Mouse (Mus musculus) left cerebral cortex, adult 2 months (tissue): ENCODE measurements around the gene Lta. TPM values are rescaled to one million over a fixed set of nuclear protein-coding genes. Genes with fewer than 3 reads are reported as not detected.
A peak's percentile ranks its signal among the peaks of the same experiment; 100 is the strongest.

Source experiments
- DNase-seq, 2 experiments: peaks; one replicate each; pipeline ENCODE4 v3.0.0; 2021 to 2022; ENCODE audit warnings: low spot score in 2 of 2, mixed read lengths in 1 of 2; ENCODE audit errors: extremely low spot score in 1 of 2
- H3K27ac ChIP-seq: fragments of 200-600 bp; 2 replicates; pipeline ENCODE4 v1.8.1; 2022
- H3K4me3 ChIP-seq: fragments of 200-600 bp; 2 replicates; pipeline ENCODE4 v1.8.1; 2022
- CTCF ChIP-seq: fragments of 200-600 bp; IDR thresholded peaks from 2 replicates; pipeline ENCODE4 v1.8.1; 2022; ENCODE audit warnings: antibody characterized with exemption, mild to moderate bottlenecking, moderate library complexity
- intact Hi-C: fragments of 180-260 bp; cut with DNase I; formaldehyde crosslinking; loops from one replicate; pipeline ENCODE4 v1.15.1; 2025
- total RNA-seq, 2 experiments: library from RNA; stranded (reverse); gene quantifications; 2 replicates each; pipeline ENCODE4 v1.2.3; 2021

The Lta gene
- total RNA-seq, 2 experiments from 2014 or later, result 0.41 to 0.65 TPM

DNA sequence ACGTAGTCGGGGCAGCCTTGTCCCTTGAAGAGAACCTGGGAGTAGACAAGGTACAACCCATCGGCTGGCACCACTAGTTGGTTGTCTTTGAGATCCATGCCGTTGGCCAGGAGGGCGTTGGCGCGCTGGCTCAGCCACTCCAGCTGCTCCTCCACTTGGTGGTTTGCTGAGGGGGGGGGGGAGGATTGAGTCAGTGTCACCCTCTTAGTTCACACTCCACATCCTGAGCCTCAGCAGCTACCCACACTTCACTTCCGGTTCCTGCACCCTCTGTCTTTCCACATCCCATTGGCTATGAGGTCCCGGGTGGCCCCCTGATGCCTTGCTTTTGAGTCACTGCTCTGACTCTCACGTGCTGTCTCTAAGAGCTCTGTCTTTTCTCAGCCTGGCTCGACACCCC lies 4.8 kb downstream of the Lta start:
- Histone ChIP-seq H3K4me3 (no peak overlapping the region), H3K27ac (no peak overlapping the region)
- no peak for DNase-seq
- no peak for TF ChIP-seq CTCF
- intact Hi-C loops, result no loop called here

DNA sequence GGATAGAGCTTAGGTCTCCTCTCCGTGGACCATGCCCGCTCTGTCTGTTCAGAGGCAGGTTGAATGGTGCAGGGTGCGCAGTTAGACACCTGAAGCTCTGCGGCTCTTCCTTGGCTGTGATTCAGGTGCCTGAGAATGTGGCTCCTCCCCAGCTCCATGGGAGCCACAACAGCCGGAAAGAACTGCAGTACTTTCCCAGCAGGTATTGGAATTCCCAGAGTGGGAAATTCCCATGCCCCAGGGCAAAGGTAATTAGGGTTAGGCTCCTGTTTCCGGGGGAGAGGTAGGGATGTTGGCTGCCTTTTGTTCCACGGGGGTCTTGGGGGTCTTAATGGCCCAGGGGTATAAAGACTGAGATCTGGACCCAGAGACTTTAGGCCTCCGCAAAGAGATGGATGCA lies 6.2 kb downstream of the Lta start:
- intact Hi-C loops, result no loop called here
- TF ChIP-seq CTCF, result no peak
- DNase-seq, result no peak
- Histone ChIP-seq H3K4me3 (no peak overlapping the region), H3K27ac (no peak overlapping the region)

DNA sequence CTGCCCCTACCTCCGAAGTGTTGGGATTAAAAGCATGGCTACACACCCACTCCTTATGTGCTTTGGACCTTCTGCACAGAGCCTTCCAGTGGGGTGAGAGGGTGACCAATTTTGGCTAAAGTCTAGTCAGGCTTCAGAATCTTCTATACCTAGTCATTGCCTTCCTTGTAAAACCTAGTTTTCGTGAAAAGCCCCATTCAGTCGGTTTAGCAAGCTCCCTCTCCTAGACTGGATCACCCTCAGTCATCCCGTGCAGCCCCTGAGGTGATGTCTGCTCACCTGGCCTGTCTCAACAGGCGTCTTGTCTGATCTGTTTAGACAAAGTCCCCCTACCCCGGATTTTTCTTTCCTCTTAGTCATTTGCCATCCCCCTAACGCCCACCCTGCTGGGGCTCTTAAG lies 7.1 kb downstream of the Lta start:
- no peak for TF ChIP-seq CTCF
- no peak for DNase-seq
- intact Hi-C loops, result no loop called here
- H3K27ac ChIP-seq, result no peak overlapping the region
- no peak overlapping the region for H3K4me3 ChIP-seq

DNA sequence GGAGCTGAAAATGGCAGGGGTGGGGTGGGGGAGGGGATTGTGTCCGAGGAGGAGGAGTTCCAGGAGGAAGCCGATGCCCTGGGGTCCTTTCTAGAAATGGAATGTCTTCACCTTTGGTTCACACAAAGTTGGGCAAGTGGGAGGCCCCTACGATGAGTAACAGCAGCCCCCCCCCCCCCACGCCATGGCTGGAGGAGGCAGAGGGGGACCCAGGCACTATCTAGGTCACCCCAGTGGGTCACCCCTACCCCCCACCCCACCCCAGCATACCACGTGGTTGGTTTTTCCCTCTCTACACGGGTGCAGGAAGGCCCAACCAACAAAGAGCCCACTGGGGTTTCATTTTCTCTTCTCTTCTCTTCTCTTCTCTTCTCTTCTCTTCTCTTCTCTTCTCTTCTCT lies 8.0 kb downstream of the Lta start:
- TF ChIP-seq CTCF, result no peak
- intact Hi-C loops, result no loop called here

DNA sequence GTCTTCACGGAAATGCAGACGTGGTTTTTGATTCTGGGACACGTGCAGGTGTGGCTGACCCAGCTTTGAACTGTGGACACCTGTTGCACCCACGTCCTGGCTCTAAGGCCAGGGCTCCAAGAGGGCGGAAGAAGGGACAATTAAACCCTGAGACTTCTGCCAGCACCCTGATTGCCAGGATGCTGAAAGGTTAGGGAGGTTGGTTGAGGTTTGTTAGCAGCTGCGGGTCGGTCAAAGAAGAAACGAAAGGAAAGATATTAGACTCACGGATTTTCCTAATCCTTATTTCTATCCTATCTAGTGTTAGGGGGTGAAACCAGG lies 8.9 kb downstream of the Lta start:
- TF ChIP-seq CTCF, result no peak
- intact Hi-C loops, result no loop called here
- DNase-seq, result no peak
- H3K4me3 ChIP-seq, result peak overlapping the region; percentile 47
- H3K27ac ChIP-seq, result no peak overlapping the region

More for the DNA sequence above, 8.0 kb downstream of the Lta start:
- no peak overlapping the region for H3K27ac ChIP-seq
- DNase-seq, result no peak
- H3K4me3 ChIP-seq, result no peak overlapping the region

DNA sequence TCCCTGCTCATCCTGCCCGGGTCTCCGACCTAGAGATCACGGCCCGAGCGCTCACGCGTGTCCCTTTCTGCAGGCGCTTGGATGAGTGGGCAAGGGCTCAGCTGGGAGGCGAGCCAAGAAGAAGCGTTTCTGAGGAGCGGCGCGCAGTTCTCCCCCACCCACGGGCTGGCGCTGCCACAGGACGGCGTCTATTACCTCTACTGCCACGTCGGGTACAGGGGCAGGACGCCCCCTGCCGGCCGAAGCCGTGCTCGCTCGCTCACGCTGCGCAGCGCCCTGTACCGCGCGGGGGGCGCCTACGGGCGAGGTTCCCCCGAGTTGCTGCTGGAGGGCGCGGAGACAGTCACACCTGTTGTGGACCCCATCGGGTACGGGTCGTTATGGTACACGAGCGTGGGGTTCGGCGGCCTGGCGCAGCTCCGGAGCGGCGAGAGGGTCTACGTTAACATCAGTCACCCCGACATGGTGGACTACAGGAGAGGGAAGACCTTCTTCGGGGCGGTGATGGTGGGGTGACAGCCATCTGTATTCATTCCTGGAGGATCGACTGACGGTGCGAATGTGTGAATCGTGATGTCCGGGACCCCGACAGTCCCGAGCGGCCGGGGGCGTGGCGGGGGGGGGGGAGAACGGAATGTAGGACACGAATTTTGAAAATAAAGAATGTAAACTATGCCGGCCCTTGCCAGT lies 9.4 kb downstream of the Lta start:
- TF ChIP-seq CTCF, result peak; percentile 91
- peak overlapping the region; percentile 47 for H3K4me3 ChIP-seq
- DNase-seq, result peak; percentile 78 to 79
- intact Hi-C loops, result no loop called here
- no peak overlapping the region for H3K27ac ChIP-seq

DNA sequence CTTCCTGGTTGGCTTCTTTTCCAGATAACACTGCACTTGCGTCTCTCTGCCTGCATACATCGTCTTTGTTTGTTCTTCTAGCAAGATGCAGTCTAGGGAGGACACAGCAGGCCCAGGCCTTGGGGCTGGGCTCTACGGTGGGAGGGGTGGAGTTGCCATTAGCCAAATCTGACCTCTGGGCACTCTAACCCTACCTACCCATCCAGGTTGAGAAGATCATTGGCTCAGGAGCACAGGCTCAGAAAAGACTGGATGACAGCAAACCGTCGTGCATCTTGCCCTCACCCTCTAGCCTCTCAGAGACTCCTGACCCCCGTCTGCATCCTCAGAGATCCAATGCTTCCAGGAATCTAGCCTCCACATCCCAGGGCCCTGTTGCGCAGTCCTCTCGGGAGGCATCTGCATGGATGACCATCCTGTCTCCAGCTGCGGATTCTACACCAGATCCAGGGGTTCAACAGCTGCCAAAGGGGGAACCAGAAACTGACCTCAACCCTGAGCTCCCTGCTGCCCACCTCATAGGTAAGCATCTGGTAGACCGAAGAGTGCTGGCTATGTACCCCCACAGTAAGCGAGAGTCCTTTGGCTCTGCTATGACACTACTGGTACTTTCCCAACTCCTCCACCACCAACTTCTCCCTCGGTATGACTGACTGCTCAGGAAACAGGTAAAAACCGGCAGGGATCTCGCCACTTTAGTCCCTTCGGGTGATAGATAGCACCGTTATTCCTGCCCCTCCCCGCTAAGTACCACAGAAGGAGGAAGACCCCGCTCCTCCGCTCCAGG lies 10.1 kb downstream of the Lta start:
- Histone ChIP-seq H3K27ac (no peak overlapping the region), H3K4me3 (peak overlapping the region; percentile 47)
- TF ChIP-seq CTCF, result no peak
- no peak for DNase-seq
- intact Hi-C loops, result no loop called here

DNA sequence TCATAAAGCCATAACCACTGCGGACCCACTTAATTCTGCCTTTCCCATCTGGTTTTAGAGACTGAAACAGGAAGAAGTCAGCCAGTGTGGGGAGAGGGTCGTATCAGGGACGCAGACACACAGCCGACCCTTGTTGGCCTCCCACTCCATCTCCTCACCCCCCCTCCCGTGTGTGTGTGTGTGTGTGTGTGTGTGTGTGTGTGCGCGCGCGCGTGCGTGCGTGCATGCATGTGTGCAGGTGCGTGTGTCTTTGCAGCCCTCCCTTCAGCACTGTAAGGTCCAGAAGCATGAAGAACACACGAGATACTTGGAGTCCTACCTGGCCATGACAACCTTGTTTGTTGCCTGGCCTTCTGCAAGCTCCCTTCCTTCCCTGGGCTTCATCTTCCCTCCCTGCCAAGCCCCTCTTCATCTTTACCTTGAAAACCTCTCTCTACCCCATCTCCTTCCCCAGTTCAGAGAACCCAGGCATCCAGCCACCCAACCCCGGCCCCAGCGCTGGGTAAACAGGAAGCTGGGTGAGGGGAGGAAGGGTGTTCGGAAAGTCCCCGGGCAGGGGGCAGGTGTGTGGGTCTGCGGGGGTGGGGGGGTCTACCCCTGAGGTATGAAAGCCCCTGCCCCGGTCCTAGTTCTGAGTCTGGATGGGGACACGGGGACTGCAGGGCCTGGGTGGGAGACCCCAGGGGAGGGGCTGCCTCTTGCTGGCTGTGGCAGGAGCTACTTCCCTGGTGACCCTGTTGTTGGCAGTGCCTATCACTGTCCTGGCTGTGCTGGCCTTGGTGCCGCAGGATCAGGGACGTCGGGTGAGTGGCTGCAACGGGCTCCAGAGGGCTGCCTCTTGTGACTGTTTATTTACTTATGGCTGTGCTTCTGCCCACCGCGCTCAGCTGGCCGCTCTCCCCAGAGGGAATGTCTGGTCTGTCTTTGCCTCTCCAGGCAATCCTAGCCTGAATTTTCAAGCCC lies 11.0 kb downstream of the Lta start, which contains the start of gene Ltb:
Ltb (plus strand) TSS at position 559 of the 963 bp plus-strand sequence.
- no peak for DNase-seq
- Histone ChIP-seq H3K27ac (no peak within 1 kb of the TSS), H3K4me3 (no peak within 1 kb of the TSS)
- intact Hi-C loops, result no loop called here
- no peak for TF ChIP-seq CTCF

DNA sequence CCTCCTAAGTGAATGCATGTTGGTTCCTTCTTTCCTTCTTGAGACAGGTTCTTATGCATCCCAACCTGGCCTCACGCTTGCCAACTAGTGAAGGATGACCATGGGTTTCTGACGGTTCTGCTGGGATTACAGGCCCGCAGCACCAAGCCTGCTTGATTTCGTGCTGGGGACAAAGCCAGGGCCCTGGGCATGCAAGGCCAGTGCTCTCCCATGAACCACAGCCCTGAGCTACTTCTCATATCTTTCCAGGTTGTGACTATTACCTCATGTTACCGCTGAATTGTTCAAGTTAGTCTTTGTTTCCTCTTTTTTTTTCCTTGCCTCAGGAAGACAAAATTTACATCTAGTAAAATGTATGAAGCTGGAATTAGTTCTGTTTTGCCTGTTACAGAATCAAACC lies 12.2 kb downstream of the Lta start:
- Histone ChIP-seq H3K27ac (no peak overlapping the region), H3K4me3 (no peak overlapping the region)
- no peak for DNase-seq
- TF ChIP-seq CTCF, result no peak
- intact Hi-C loops, result no loop called here

DNA sequence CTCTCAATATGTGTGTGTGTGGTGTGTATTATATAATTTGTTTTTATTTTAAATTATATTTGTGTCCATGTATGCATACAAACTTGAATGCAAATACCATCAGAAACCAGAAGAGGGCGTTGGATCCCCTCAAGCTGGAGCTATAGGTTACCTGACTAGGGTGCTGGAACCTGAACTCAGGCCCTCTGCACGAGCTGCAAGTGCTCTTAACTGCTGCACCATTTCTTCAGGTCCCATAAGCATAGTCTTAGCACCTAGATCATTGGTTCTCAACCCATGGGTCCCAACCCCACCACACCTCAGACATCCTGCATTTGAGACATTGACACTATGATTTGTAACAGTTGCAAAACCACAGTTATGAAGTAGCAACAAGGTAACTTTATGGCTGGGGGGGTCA lies 13.4 kb downstream of the Lta start:
- intact Hi-C loops, result no loop called here
- no peak; the same call in 1 of the 2 replicates for TF ChIP-seq CTCF
- DNase-seq, result no peak
- Histone ChIP-seq H3K27ac (no peak overlapping the region), H3K4me3 (no peak overlapping the region)

DNA sequence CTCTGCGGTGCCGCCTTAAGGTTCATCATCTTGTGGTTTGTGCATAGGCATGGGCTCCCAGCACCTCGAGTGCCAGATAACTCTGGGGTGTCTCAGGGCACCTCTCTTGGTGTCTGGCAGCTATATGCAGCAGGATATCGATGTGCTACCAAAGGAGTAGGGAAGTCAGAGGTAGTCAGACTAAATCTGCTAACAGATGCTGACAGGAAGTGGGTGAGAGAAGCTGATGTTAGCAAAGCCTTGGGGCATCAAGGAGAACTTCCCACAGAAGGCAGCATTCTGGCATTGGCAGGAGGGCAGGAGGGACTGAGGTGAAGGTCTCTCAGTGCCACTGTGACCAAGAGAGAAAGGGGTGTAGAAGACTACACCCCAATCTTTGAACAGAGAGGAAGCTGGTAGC lies 15.1 kb downstream of the Lta start:
- no peak for TF ChIP-seq CTCF
- H3K4me3 ChIP-seq, result no peak overlapping the region
- intact Hi-C loops, result no loop called here
- no peak for DNase-seq
- no peak overlapping the region; the same call in 1 of the 2 replicates for H3K27ac ChIP-seq

DNA sequence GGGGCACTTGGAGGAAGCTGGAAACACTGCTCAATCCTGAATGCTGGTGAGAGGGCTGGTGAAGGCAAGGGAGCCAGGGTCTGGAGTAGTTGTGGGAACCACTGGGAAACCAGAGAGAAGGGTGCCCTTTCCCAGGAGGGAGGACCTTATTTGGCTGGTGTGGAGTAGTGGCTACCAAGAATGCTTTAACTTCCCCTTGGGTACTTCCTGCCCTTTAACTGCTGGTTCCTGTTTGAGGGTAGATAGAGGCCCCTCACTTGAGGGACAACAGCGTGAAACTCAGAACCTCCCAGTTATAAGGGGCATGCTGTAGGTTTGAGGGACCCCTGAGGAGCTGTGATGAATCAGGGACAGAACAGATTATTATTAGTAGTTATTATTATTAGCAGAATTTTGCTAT lies 16.0 kb downstream of the Lta start:
- Histone ChIP-seq H3K27ac (peak overlapping the region; percentile 7; the same call in 1 of the 2 replicates), H3K4me3 (no peak overlapping the region)
- no peak for DNase-seq
- no peak for TF ChIP-seq CTCF
- intact Hi-C loops, result no loop called here
